Mouse (Mus musculus) gastrocnemius, postnatal 14 days (tissue): ENCODE results near the gene Ccpg1. TPM values are rescaled to one million over a fixed set of nuclear protein-coding genes. Genes with fewer than 3 reads are reported as not detected.
A peak's percentile ranks its signal among the peaks of the same experiment; 100 is the strongest.

Source experiments
- DNase-seq: peaks from one replicate; pipeline ENCODE4 v3.0.0; 2021; ENCODE audit warnings: mixed read lengths
- intact Hi-C: fragments of 180-260 bp; cut with DNase I; formaldehyde crosslinking; loops from one replicate; pipeline ENCODE4 v1.15.1; 2025; ENCODE audit warnings: low total_unique reads
- microRNA-seq, 2 experiments: library from miRNA; unstranded; fragments of <30 nt; microRNA quantifications; one replicate each; pipeline ENCODE4 v1.2.0; 2021
- total RNA-seq, 2 experiments: library from RNA; stranded (reverse); gene quantifications; 2 replicates each; pipeline ENCODE4 v1.2.3; 2021

Ccpg1 gene
- total RNA-seq, 2 experiments from 2014 or later = 32.3 to 36.7 TPM

- intact Hi-C loops = no loop called here
- peak; percentile 93 for DNase-seq
Observed at GRCm38 (mm10) chr9:73039222-73039945, 54.2 kb downstream of the Ccpg1 start.

- no peak for DNase-seq
- intact Hi-C loops = no loop called here
Observed at GRCm38 (mm10) chr9:73040080-73040479, 54.9 kb downstream of the Ccpg1 start, which contains the start of gene Pigb. Gene Pigb (minus strand): TSS chr9:73040378.

- intact Hi-C loops = no loop called here
- DNase-seq = peak; percentile 79
Observed at GRCm38 (mm10) chr9:73044146-73045079, 59.2 kb downstream of the Ccpg1 start, which contains the start of gene Rab27a. Gene Rab27a (plus strand): TSS chr9:73044854.

GRCm38 (mm10) chr9:73045204-73045603 is 60.0 kb downstream of the Ccpg1 start:
- intact Hi-C loops = no loop called here
- DNase-seq = no peak

GRCm38 (mm10) chr9:73045711-73046110 is 60.5 kb downstream of the Ccpg1 start:
- intact Hi-C loops = loop anchor here (2.0 kb wide), 1 partner anchor 43 kb away; no protein-coding TSS in a partner anchor

GRCm38 (mm10) chr9:73047906-73048305 is 62.7 kb downstream of the Ccpg1 start:
- intact Hi-C loops = loop anchor here (2.0 kb wide), 1 partner anchor 41 kb away; no protein-coding TSS in a partner anchor
- DNase-seq = no peak

More at GRCm38 (mm10) chr9:73045711-73046110, 60.5 kb downstream of the Ccpg1 start:
- no peak for DNase-seq

GRCm38 (mm10) chr9:73048927-73049326 is 63.7 kb downstream of the Ccpg1 start:
- intact Hi-C loops = no loop called here
- no peak for DNase-seq

GRCm38 (mm10) chr9:73049833-73050232 is 64.6 kb downstream of the Ccpg1 start:
- intact Hi-C loops = no loop called here
- no peak for DNase-seq

GRCm38 (mm10) chr9:73050606-73051005 is 65.4 kb downstream of the Ccpg1 start:
- DNase-seq = no peak

GRCm38 (mm10) chr9:73055441-73055911 is 70.2 kb downstream of the Ccpg1 start:
- intact Hi-C loops = no loop called here
- no peak for DNase-seq

More at GRCm38 (mm10) chr9:73050606-73051005, 65.4 kb downstream of the Ccpg1 start:
- intact Hi-C loops = no loop called here

GRCm38 (mm10) chr9:73059224-73059623 is 74.0 kb downstream of the Ccpg1 start:
- intact Hi-C loops = no loop called here
- no peak for DNase-seq

- DNase-seq = no peak
- intact Hi-C loops = no loop called here
Observed at GRCm38 (mm10) chr9:73063621-73064290, 78.5 kb downstream of the Ccpg1 start.

Small RNAs within 50 kb of the gene (microRNA-seq; reads per million reads assigned to microRNA genes)
- gene Gm27353 = 0 reads per million in 2 experiments

Other genes with a start within 250 kb of the Ccpg1 start
- under 1 TPM; 0.45 to 0.80 TPM for gene Prtg, start 178.6 kb upstream of the Ccpg1 start, total RNA-seq
- gene Pygo1, start 59.8 kb upstream of the Ccpg1 start, total RNA-seq = 1 to 10 TPM; 4.0 to 6.2 TPM
- gene Dyx1c1, start 26.6 kb upstream of the Ccpg1 start, total RNA-seq = under 1 TPM; 0.43 to 0.60 TPM
- gene Gm44503, start 26.6 kb upstream of the Ccpg1 start, total RNA-seq = not detected
- gene Ccpg1os, start within 50 bp of the Ccpg1 start, total RNA-seq = 1 to 10 TPM; 5.9 to 6.7 TPM
- gene Pigb, start 54.9 kb downstream of the Ccpg1 start, total RNA-seq = 1 to 10 TPM; 3.3 to 4.6 TPM
- 1 to 10 TPM; 1.8 to 6.0 TPM for gene Rab27a, start 59.4 kb downstream of the Ccpg1 start, total RNA-seq
- gene Khdc3, start 116.4 kb downstream of the Ccpg1 start, total RNA-seq = not detected
- not detected for gene Gm20509, start 117.0 kb downstream of the Ccpg1 start, total RNA-seq
- gene Rsl24d1, start 128.0 kb downstream of the Ccpg1 start, total RNA-seq = 10 to 100 TPM; 41.2 to 42.7 TPM